Mouse (Mus musculus) urinary bladder, postnatal 25 days (tissue): ENCODE measurements around the gene Irs3.

Source experiments
- DNase-seq: peaks from one replicate; pipeline ENCODE4 v3.0.0; 2022; ENCODE audit warnings: low spot score

Irs3 gene

DNA sequence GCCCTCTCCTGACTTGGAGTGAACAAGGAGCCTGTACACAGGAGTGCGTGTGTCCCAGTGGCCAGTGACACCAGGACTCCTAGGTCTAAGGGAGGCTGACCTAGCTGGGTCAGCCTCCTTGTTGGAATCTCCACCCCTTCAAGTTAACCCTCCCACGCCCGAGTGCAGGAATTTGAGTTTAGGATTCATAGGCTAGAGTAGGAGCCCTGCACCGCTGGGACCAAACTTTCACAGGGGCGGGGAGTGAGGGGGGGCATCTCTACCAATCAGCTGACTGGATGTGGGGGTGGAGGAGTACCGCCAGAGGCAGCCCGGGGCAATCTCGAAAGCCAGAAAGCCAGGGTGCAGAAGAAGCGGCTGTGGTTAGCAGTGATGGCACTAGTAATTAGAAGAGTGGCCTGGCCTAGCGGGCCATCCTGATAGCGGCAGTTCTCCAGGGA lies at the start of gene Irs3:
Irs3 (minus strand) TSS at position 63 of the 440 bp plus-strand sequence.
- DNase-seq: no peak

DNA sequence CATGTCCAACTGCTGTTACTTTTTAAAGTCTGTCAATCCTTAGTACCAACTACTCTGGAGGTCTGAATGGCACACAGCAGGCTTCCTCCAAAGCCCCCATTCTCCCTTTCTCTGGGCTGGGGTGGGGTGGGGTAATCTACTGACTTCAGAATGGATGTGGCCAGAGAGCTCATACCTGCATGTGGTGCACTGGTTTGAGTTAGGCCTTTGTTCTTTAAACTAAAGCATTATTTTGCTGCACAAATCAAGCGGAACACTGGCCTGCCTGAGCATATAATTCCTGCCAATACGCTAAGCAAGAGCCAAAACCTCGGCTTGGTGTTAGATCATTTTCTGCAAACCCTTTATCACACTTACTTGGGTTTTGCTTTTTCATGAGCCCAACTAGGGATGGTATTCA lies 49.3 kb upstream of the Irs3 start:
- no peak for DNase-seq

DNA sequence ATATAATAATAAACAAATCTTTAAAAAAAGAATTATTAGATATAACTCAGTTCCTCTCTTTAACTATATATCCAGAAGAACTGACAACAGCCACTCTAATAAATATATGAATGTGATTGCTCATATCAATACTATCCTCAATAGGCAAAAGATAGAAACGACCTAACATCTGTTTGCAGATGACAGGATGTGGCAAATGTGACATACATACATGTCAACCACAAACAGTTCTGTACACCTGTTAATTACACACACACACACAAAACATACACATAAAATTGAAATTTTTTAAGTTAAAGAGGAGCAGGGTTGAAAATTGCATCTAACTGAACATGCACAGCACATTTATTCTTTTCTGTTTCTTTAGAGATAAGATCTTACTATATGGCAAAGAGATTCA lies 46.4 kb upstream of the Irs3 start:
- no peak for DNase-seq

DNA sequence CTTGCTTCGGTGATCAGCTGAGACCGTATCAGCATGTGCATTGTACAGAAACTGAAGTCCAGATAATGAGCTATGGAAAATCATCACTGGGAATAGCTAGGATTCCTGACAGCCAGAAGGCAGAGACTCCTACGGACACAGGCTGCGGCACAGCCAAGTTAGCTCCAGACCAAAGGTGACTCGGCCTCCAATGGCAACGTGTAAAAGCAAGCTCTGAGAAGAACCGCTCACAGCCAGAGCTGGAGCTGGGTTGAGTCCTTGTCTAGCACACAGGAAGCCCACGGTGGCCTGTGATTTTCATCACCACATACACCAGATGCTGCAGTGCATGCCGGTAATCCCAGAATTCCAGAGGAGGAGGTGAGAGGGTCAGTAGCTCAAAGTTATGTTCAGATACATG lies 45.0 kb upstream of the Irs3 start:
- DNase-seq: no peak

DNA sequence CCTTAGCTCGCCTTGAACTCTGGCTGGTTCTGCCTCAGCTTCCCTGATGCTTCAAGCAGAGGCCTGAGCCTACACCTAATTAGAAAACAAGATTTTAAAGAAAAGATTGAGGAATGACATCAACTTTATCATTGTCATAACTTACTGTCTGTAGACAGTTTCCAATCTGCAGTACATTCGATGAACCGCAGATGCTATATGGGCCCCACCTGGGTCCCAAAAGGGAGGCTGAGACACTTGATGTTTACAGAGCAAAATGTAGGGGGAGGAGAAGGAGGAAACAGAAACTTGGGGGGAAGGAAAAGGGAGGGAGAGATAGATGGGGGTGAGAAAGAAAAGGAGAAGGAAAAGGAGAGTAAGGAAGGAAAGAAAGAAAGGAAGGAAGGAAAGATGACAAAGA lies 44.5 kb upstream of the Irs3 start:
- DNase-seq: no peak

DNA sequence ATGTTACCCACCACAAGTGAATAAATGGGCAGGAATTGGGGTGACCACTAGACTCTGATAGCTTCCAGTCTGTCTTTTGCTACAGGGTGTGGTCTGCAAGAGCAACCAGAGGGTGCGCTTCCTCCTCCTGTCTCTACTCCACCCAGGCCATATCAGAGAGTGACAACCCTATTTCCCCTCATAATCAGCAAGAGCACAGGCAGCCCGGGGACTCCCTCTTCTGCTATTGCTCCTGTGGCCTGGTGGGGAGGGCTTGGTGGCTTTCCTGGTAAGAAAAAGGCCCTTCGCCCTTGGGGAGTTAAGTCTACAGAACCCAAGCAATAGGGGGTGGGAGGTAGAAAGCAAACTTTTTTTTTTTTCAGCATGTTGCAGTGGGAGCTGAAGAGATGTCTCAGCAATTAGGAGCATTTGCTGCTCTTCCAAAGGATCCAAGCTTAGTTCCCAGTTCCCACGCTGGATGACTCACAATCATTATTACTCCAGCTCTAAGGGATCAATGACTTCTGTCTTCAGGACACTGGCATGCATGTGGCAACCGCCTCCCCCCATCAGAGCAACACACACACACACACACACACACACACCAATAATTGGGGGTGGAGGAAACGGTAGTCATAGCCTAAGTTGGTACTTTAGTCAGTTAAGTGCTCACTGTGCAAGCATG lies 40.7 kb upstream of the Irs3 start:
- no peak for DNase-seq

DNA sequence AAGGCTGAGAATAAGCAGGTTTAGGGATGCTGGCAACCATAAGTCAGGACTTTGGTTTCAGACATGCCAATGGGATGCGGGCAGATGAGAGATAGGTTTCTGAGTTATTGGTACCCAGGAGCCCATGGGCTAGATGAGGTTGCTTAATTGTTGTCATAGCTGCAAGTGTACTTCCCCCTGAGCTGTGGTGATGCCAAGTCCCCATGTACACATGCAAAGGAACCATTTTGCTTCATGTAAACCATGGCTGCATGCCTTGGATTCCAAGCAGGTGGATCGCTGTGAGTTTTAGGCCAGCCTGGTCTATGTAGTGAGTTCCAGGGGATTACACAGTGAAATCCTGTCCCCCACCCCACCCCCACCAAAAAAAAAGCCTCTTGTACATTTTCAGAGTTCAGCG lies 40.1 kb upstream of the Irs3 start:
- DNase-seq: no peak

DNA sequence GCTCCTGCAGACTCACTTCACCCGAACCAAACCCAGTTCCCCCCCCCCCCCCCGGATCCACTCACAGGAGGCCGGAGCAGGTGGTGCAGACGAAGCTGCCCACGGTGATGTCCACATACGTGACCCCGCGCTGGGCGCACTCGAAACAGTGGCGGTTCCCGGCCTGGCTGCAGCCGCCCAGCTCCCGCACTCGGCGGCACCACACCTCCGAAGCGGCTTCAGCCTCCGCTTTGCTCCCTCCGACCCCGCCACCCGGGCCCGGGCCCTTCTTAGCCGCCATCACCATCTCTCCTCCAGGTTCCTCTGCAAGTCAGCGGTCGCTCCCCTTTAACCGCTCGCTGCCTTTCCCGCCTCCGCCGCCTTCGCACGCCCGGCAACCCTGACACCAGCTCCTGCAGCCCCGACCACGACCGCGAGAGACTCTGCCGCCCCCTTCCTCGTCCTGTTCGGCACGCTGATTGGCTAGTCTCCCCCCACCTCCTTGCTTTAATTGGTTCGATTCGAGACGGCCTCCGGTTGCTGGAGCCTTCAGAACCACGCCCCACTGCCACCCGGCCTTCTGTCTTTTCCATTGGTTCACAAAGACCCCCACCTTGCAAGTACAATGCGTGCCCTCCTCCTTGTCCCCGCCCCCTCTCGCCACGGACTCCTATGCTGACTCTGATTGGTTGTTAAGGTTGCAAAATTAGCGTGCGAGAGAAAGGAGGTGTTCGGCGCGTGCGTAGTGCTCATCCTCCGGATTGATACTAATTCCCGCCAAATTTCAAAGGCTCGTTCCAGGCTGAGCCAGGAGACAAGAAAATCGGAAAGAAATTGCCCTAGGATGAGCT lies 39.0 kb upstream of the Irs3 start, which contains the start of gene Agfg2:
Agfg2 (minus strand) TSS at position 433 of the 830 bp plus-strand sequence.
- DNase-seq: peak; percentile 92

DNA sequence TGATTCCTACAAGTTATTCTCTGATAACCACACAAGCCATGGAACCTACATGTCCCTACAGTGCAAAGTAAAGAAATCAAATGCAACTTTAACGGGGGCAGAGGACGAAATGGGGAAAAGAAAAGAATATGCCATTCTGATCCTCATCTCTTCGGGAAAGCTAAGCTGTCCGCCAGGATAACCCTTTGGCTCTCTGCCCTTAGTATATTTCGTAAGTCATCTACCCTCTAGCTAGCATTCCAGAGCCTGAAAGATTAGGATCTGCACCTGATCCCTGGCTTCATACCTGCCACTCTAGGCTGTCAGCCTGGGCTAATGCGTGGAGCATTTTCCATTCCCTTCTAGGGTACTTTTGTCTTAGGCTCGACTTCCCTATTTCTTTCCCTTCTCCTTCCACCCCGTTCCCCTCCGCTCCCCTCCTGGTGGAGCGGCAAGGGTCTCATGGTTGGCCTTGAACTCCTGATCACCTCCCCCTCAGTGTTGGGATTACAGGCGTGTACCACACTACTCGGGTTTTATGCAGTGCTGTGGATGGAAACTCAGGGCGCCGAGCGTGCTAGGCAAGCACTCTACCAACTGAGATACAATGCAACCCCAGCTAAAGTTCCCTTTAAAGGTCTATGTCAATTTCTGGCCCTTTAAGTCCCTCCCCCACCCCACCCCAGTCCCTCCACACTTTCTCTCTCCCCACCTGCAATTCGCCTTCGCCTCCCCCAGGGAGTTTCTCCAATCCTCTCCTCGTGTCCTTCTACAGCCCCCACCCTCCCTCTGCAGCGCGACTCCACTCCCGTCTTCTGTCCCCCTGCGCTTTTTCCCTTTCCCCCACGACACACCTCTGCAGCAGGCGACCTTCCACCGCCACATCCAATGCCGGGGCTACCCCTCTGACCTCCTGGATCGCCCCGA lies 38.1 kb upstream of the Irs3 start:
- DNase-seq: no peak

DNA sequence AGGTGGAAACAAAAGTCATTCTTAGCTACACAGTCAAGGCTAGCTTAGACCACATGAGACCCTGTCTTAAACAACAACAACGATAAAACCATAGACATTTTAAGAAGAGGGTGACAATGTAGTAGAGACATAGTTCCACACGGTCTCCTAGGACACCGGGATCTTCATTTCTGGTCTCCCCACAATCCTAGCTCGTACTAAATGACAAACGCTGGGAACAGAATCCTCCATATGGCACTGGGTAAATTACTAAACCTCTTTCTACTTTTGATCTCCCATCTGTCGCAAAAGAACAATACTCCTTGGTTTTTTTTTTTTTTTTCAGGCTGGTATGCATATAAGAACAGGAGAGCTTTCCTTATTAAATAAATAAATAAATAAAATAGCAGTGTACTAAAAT lies 37.0 kb upstream of the Irs3 start:
- DNase-seq: no peak

DNA sequence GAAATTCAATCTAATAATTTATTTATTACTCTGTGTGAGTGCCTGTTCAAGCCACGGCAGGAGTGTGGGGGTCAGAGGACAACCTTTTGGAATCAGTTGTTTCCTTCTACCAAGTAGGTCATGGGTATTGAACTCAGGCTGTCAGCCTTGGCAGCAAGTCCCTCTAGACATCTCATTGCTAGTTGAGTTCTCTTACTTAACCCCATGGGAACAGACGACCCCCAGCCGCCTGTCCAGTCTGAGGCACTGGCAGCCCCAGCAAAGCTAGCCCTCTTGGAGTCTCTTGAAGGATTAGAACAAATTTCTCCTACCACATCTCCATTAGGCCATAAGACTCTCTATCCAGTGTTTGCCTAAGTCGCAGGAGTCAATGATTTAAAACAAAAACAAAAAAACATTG lies 34.2 kb upstream of the Irs3 start:
- DNase-seq: no peak

DNA sequence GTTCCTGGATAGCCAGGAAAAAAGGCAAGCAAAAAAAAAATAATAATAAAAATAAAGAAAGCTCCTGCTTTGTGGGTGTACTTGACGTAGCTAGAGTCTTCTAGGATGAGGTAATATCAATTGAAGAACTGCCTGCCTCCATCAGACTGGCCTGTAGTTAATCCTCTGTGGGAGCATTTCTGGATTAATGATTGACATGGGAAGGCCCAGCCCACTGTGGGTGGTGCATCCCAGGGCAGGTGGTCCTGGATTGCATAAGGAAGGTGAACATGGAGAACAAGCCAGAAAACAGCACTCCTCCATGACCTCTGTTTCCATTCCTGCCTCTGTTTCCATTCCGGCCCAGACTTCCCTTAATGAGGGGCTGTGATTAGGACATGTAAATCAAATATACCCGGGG lies 33.2 kb upstream of the Irs3 start:
- DNase-seq: no peak

DNA sequence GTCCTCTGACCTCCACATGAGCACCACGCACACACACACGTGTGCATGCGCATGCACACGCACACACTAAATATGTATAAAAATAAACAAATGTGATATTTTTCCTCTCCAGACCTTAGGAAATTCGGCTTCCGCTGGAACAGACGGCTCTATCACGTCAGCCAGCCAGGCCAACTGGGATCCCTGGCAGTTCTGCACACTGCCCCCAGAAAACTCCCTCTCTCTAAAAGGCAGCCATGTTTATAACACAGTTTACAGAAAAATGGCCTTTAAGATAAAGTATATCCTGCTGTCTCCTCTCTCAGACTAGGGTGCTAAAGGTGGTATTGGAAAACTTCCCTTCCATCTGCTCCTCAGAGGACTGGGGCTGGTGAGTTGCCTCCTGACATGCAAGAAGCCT lies 32.3 kb upstream of the Irs3 start:
- DNase-seq: no peak

DNA sequence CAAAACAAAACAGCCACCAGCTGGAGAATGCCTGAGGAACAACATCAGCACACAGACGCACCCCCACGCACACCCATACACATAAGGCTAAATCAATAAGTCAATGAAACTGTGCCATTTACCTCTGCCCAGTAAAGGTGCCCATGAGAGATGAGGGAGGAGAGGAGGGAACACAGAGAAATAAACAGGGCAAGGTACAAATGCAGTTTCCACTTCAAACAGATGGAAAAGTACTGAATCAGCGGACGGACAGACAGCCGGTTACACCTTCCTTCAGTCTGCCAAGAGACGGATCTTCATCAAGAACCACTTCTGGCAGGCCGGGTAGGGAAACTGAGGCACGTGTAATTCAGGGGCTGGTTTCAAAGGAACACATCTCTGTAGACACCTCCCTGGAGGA lies 29.3 kb upstream of the Irs3 start:
- DNase-seq: no peak

DNA sequence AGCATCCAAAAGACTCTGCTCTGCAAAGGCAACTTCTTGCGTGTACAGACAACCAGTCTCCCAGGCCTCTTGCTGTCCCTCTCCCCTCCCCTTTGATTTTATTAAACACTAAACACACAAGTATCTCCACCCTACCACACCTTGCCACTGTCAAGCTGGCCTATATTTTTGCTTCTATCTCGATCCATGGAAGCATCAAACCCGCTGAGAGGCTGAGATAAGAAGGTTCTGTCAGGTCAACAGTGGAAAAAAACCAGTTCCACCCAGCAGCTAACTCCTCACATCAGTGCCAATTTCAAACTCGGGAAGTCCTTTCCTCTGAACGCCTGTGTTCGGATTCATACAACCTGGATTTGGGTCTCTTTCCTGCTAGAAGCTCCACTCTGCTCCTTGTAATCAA lies 27.5 kb upstream of the Irs3 start:
- no peak for DNase-seq

DNA sequence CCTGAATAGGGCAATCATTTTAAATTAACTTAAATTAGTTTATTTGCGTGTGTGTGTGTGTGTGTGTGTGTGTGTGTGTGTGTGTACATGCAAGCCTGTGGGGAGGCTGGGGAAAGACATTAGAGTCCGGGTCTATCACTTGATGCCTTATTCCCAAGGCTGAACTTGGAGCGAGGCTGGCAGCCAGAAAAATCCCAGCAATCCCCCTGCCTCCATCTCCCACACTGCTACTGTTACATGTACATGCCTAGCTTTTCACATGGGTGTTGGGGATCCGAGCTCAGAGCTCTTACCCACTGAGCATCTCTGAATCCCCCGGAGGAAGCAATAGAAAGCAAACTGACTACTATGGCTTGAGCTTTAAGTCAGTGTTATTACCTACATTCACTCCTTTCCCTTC lies 26.8 kb upstream of the Irs3 start:
- DNase-seq: no peak

DNA sequence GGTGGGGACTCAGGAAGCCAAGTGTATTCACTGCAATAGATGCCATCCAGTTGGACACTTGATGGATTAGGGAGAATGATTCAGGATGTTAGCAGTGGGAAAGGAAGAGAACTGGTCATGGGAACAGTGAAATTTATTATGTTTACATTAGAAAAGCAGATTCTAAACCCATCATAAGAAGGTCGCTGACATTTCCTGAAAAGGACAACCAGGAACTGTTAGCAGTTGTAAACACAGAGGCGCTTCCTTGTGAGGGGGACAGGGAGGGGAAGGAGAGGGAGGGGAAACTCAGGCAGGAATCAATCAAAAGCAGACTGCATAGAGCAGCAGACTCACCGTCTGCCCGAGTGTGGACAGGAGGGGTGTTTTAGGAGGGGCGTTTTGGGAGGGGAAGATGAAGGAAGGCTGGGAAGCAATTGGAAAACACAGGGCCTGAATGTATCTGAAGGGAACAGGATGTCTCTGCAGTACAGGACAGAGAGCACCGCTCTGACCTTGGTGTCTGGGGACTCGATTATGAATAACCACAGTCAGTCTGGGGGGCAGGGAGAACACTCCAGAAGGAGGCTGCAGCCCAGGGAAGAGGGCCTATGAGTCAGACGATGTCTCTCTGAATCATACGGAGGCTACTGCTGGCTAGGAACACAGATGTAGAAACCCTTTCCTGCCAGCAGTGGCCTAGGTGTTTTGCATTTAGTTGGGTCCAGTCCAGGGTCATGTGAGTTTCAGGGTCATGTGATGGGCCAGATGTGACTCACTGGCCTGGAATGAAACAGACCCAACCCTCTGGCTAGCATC lies 26.1 kb upstream of the Irs3 start:
- peak; percentile 46 for DNase-seq

DNA sequence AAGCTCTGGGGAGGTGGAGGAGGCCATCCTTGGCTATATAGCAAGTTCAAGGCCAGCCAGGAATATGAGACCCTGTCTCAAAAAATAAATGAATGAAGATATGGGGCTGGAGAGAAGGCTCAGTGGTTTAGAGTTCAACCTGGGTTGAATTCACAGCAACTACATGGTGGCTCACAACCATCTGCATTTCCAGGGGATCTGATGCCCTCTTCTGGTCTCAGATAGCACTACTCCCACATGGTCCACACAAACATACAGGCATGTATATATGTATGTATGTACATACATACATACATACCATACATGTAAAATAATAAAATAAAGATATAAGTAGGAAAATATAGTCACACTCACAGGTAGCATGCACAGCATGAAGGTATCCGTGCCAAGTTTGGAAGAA lies 24.7 kb upstream of the Irs3 start:
- no peak for DNase-seq

DNA sequence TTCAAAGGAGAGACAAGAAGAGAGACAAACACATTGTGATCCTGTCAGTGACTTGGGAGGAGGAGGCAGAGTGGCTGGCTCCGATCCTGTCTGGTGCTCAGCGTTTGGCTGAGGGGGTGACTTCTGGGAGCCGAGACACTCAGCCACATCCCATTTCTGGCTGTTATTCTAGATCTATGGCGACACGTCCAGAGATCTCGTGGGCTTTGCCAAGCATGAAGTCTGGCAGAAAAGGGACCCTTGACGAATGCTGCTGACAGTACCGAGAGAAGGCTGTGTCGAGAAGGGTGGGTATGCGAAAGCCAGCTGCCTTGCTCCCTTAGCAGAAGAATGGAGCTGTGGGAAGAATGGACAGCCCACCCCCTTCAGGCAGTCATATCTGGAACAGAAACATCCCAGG lies 23.5 kb upstream of the Irs3 start:
- DNase-seq: no peak

DNA sequence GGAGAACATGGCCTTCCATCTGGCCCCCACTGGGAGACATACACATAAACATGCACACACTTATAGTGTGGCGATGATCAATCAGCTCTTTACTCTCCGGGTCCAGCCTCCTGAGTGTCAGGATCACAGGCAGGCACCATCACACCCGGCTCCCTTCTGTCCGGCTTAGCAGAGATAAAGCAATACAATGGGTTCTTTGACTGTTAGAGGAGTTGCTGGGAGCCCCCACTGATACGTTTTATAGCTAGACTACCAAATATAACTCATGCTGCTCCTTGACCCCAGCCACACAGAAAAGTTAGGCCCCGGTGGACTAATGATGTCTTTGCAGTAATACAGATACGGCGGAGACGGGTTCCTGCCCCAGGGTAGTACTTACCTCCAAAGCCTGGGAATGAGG lies 17.5 kb upstream of the Irs3 start:
- no peak for DNase-seq

DNA sequence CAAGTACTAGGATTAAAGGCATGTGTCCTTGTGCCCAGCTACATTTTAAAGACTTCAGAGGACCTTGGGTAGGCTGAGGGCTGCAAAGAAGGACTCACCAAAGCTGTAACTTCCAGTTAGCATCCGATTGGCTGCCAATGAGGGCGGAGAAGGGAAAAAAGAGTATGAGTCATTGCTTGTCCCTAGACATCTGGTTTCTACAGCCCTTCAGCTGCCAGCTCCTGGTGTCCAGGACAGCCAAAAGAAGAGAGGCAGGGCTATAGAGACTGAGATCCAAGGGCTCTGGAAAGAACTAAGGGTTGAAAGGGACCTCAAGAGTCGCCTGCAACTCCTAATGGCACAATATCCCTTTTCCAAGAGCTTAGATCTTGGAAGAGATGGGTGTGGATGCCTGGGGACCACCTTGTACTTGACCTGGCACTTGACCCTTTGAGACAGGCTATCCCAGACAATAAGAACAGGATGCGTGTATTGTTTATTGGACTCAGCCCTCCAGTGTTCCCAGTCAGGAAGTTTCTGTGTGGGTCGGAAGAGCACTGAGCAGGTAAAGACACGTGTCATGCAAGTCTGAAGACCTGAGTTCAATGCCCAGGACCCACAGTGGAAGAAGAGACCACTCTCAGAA lies 14.7 kb upstream of the Irs3 start:
- peak; percentile 49 for DNase-seq
